Mouse (Mus musculus) right cerebral cortex, postnatal 4 days (tissue): Measurements from ENCODE around the gene Afap1l2.

Source experiments
- DNase-seq: peaks from one replicate; pipeline ENCODE4 v3.0.0-alpha.2; 2022

The Afap1l2 gene

DNA sequence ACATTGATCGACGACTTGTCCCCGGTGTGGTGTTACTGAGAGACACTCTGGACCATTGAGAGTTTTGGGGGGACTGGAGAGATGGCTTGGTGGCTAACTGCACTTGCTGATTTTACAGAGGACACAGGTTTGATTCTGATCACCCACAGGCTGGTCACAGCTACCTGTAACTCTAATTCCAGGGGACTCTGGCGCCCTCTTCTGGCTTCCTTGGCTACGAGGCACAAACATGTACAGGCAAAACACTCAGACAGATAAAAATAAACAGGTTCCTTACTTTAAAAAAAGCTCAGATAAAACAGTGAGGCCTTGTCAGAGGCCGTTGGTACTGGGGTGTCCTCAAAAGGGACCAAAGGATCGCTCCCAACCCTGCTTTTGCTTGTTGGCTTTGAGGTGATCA is 72.3 kb downstream of the Afap1l2 start:
- DNase-seq, result no peak

DNA sequence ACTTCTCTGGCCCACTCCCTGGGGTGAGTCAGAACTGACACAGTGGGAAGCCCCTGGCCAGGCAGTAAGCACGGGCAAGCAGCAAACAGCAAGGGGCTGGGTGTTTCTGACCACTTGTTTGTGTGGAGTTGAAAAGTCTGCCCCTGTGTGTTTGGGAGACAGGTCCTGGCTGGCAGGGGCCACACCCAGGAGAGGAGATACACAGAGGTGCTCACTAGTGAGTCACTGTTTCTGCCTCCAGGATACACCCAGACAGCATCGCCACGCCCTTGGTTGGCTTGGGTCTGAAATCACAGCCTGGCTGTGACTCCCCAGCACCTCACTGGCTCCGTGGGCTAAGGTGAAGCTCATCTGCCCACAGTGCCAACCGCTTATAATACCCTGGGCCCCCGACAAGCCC is 72.9 kb downstream of the Afap1l2 start:
- DNase-seq, result no peak

DNA sequence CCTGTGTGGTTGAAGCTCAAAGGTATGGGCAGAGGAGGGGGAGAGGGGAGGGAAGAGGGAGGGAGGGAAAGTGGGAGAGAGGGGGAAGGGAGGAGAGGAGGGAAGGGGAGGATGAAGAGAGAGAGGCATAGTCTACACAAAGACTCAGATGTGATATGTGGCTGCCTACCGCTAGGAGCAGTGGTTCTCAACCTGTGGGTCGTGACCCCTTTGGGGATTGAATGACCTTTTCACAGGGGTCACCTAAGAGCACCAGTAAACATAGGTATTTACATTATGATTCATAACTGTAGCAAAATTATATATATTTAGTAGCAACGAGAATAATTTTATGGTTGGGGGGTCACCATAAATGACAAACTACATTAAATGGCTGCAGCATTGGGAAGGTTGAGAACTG is 74.2 kb downstream of the Afap1l2 start:
- no peak for DNase-seq

DNA sequence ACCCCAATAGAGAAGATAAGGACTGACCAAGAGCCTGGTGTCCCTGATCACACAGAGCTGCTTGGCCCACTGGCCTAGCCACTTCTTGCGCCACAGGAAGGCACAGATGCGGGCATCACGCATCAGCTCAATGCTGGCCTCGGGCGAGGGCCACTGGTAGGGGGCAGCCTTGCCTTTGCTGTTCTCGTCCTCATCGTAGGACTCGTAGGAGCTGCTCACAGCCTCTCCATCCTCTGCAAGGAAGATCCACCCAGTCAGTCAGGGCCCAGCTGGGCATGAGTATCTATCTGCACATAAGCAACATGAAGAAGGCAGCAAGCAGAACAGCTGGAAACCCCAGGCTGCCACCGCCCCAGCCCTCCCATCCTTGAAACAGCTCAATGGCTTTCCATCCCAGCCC is 78.0 kb downstream of the Afap1l2 start:
- no peak for DNase-seq

DNA sequence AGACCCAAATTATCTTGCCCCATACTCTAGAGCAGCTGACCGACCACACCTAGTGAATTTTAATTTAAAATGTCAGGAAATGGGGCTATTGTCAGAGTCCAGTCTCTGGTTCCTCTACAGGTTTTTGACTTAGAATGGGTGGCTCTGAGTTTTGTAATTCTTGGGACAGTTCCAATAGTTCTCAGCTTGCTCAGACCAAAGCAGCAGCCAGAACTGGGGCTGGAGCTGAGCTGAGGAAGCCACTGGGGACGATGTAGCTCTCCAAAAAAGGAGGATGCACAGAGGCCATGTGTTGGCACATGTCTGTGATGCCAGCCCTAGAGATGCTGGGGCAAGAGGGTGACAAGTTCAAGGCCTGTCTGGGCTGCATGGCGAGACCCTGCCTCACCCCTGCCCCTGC is 78.6 kb downstream of the Afap1l2 start:
- no peak for DNase-seq

DNA sequence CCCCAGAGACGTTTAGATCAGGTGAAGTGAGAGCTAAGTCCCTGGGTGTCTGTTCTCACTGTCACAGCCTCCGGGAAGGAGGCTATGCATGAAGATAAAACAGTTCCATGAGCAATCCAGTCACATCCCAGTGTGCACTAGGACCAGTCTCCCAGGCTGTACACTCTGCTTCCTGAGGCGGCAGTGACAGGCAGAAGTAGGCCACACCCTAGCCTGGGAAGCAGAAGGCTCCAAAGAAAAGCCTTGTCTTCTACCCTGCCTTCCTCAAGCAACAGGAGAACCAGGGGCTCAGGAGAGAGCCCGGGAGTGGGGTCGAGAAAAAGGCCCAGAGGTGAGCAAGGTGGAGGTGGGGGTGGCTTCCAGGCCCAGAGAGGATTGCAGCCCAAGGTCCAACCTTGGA is 86.3 kb downstream of the Afap1l2 start:
- DNase-seq, result no peak

DNA sequence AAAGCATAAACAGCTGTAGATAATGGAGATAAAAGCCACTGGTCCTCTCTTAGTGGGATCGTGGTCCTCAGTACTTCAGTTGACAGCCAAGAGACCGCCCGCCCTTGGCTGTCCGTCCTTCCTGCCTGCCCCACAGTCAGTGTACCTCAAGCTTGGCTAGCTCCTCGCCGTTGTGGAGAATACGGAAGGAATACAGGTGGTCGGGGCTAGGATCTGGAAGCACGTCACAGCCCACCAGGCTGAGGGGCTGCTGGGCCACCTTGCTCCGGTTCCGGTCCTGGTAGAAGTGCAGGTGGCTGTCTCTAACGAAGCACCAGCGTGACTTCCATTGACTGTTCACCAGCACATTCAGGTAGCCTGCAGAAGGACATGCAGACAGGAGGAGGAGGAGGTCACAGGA is 87.8 kb downstream of the Afap1l2 start:
- DNase-seq, result no peak

DNA sequence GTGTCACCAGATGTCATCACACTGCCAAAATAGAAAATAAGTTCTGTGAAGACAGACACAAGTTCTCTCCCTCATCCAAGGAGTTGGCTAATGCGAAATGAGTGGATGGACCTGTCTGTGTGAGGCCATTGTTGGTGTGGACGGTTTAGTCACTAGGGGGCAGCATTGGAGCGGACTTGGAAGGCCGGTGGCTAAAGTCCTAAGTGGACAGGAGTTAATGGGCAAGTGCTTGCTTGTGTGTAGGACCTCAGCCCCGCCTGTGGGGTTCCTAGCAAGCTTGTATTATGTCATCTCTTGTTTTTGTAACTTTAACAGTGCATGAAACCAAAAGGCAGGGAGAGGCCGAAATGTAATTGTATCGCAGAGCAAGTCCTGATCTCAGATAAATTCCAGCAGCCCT is 88.4 kb downstream of the Afap1l2 start:
- DNase-seq, result peak; percentile 84

DNA sequence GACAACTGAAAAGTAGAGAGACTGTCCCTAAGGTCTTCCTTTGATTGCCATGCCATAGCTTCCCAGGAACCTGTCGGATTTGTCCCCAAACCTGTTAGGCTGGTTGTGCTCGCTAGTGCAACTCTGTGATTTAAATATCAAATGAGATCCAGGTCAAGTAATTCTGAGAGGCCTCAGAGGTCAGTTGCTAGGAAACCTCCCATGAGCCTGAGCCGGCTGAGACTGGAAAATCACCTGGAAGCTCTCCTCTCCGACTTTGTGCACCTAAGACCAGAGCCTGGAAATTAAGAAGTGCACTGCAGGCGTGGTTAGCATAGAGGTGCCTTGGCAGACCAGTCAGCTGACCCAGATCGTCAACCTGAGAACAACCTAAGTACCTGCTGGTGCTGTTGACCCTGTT is 92.9 kb downstream of the Afap1l2 start:
- no peak for DNase-seq

DNA sequence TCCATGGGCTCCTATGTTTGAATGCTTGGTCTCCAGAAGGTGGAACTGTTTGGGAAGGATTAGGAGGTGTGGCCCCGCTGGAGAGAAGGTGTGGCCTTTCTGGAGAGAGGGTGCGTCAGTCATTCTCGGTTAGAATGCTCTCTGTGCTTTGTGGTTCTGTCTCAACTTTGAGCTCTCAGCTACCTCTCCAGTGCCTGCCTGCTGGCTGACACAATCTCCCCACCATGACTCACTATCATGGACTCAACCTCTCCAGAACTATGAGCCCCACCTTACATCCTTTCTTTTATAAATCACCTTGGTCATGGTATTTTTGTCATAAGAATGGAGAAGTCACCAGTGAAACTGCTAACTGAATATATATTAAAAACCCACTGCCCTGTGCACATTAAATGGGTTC is 93.4 kb downstream of the Afap1l2 start:
- DNase-seq, result no peak

DNA sequence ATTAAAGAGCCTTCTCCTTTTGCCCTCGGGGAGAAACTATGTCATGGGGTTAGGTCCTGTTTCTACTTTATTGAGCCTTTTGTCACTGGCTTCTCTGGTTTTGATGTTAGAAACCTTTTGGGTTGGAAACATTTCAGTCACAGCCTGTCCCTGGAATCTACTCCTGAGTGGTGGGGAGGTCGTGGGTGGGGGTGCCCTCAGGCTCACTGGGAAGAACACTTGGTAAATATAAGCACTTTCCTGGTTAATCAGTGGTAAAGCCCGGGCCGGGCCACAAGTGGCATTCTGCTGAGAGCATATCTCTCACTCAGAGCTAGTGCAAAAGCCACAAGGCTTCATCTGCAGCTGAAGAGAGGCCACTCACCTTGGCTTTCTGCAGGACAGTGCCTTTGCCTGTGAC is 94.3 kb downstream of the Afap1l2 start:
- no peak for DNase-seq

DNA sequence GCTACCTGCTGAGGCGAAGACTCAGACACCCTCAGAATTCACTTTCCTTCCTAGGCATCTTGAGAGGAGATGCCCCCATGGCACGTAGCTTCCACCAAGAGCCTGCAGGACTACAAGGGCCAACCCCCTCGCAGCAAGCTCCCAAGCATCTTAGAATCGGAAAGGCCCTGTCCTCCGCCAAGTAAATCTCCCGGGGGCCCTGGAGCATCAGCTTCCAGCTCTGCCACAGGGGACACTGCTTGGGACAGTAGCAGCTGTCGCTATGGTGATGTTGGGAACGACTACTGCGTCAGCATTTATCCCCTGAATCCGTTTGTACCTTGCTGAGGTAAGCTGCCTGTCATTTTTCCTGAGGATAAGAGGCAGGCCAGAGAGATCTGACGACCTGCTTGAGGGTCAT is 97.5 kb downstream of the Afap1l2 start:
- DNase-seq, result no peak

DNA sequence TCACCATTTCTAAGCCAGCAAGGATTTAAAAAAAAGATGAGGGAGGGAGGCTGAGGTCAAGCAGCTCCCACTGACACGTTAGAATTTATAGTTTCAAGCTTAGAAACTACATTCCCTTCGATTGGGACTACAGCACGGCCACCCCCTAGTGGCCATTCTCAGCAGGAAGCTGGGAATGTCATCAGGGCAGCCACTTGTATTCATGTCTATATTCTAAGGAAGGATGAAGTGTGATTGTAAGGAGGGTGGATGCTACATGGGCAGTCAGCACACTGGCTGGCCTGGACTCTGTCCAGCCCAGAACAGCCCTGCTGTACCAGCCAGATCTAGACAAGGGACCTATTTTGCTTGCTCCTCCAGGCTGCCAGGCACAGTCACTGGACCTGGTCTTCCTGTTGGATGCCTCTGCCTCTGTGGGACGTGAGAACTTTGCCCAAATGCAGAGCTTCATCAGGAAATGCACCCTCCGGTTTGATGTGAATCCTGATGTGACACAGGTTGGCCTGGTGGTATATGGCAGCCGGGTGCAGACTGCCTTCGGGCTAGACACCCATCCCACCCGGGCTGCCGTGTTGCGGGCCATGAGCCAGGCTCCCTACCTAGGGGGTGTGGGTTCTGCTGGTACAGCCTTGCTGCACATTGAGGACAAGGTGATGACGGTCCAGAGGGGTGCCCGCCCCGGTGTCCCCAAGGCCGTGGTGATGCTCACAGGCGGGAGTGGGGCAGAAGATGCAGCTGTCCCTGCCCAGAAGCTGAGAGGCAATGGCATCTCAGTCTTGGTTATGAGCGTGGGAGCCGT is 99.4 kb downstream of the Afap1l2 start:
- DNase-seq, result peak; percentile 62

DNA sequence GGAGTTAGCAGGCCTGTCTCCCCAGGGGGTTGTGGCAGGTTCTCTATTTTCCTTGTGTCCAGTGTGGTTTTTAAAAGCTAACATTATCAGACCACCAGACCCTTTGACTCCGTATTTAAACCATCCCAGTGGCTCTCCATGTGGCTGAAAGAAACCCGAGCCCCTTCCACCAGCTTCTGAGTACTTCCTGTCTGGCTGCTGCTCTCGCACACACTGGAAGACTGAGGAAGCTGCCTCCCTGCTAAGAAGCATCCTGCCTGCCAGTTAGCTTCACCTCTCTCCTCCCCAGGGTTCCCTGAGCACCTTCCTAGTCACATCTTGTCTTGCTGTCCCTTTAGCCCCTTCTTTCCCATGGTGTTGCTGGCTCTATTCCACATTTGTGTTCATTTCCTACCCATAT is 100.2 kb downstream of the Afap1l2 start:
- DNase-seq, result no peak

DNA sequence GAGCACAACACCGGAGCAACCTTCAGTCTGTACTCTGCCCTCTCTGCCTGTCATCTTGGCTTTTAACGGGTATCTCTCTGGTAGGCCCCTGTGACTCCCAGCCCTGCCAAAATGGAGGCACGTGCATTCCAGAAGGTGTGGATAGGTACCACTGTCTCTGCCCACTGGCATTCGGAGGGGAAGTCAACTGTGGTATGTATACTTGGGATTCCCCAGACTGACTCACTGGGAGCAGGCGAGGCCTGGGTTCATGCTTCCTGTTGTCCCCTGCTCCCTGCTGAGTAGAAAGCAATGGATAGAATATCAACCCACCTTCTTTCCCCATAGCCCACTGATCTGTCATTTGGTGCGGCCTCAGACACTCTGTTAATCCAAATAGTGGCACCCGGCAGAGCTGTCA is 102.6 kb downstream of the Afap1l2 start:
- no peak for DNase-seq

DNA sequence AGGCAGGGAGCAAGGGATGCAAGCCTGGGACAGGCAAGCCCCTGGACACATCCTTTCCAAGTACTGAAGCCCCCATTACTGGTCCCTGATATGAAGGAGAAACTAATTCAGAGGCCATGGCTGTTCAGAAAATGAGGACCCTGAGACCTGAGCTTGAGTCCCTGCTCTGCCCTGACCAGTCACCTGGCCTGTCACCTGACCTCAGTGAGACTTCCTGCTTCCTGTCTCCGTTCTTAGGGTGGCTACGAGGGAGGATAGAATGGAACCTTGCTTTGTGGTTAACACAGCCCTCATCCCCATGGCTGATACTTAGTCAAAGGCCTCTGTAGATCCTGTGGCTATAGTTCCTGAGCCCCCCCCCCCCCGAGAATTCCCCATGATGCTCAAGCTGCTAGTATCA is 103.9 kb downstream of the Afap1l2 start:
- no peak for DNase-seq

DNA sequence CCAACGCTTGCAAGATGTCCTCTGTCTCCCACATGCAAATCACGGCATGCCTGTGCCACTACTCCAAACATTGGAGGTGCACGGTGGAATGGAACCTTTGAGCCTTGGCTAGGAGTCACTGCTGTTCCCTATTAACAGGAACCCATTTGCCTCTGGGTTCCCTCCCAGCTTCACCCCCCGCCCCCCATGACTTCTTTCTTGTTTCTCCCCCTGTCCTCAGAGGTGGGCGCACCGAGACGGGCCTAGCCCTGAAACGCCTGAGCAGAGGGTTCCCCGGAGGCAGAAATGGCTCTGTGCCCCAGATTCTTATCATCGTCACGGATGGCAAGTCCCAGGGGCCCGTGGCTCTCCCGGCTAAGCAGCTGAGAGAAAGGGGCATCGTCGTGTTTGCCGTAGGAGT is 110.4 kb downstream of the Afap1l2 start:
- DNase-seq, result no peak

DNA sequence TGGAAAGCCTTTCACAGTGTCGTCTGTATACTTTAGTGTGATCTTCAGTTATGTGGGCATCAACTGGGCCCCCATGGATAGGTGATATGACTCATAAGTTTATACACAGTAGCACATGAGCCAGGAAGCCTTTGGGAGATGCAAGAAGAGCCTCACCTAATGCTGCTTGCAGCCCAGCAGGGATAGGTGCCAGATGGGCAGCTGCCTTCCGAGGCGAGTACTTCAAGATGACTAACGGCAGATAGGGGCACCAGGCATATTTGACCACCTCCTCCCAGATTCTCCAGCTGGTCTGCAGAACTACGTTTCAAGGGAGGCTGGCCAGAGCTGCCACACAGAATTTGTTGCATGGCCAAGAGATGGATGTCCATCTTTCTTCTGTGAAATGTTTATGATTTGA is 114.7 kb downstream of the Afap1l2 start:
- no peak for DNase-seq

DNA sequence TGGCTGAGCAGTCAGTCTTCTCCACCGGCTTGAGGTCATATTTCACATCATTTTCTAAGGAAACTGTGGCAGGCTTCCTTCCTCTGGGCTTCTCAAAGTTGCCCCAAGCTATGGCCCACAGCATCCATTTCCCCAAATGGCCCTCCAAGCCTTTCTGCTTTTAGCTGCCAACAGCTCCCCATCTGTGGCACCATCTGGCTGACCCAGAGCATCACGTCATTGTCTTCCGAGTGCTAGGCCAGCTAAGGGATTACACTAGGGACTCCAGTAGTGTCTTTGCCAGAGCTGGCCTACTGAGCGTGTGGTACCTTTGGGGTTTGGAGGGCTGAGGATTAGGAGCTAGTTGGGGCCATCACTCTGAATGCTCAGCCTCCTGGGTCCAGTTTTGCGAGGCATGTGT is 115.4 kb downstream of the Afap1l2 start:
- DNase-seq, result no peak

DNA sequence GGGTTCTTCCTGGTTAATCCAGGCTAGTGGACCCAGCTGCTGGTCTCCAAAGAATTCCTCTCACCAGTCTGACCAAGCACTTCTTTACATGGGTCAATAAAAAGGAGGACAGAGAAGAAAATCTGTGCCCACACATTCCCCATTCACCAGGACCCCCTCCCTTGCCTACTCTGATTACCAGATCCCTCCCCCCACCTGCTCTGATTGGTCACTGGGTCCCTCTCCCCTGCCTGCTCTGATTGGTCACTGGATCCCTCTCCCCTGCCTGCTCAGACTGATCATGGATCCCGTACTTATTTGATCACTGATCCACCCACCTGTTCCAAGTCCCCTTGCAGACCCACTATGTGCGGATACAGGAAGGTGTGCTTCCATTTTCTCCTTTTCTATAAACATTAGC is 116.6 kb downstream of the Afap1l2 start:
- DNase-seq, result no peak

DNA sequence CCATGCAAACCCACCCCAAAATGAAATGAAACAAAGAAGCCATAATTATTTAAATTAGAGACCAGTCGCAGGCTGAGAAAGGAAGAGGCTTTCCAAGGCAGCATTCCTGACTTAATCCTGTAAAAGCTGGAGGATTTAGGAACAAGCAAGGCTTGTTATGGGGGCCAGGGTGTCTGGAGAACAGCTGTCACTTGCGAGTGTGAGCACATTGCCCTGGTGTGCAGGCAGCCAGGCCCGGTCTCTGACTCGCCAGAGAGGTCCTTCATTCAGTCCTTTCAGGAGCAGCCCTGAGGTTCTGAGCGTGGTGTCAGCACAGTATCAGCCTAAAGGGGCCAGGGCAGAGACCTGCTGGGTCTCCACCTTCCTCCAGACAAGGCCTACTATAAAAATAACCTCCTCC is 119.4 kb downstream of the Afap1l2 start:
- no peak for DNase-seq

DNA sequence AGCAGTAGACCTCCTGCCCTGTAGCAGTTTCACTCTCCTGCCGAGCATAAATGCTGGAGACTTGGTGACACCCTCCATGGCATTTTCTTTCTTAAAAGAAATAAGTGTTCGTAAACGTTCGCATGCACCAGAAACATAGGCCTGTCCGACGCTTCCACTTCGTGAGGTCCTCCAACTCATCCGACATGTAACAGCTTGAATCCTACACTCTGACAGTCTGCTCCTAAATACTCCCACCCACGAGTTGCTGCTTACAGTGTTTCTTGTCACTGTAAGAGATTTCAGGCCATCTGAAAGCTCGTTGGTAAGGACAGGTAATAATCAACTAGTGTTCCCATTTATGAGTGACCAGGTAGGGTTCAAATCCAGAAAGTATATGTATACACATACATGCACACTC is 120.1 kb downstream of the Afap1l2 start:
- DNase-seq, result no peak

DNA sequence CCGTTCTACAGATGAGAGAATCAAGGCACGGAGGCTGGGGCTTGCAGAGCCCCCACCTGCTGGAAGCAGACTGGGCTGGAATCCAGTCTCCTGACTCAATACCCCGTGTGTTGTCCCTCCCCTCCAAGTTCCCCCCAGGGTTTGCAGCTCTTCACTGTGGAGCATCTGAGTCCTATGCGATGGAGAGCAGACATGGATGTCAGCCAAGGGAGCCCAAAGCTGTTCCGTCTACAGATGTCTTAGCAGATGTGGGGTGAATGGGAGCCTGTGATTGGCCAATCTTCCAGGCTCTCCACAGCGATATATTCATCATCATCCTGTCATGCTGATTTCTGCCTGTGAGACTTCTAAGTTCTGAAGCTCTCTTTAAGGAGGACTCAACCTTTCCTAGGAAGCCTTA is 130.7 kb downstream of the Afap1l2 start:
- no peak for DNase-seq

DNA sequence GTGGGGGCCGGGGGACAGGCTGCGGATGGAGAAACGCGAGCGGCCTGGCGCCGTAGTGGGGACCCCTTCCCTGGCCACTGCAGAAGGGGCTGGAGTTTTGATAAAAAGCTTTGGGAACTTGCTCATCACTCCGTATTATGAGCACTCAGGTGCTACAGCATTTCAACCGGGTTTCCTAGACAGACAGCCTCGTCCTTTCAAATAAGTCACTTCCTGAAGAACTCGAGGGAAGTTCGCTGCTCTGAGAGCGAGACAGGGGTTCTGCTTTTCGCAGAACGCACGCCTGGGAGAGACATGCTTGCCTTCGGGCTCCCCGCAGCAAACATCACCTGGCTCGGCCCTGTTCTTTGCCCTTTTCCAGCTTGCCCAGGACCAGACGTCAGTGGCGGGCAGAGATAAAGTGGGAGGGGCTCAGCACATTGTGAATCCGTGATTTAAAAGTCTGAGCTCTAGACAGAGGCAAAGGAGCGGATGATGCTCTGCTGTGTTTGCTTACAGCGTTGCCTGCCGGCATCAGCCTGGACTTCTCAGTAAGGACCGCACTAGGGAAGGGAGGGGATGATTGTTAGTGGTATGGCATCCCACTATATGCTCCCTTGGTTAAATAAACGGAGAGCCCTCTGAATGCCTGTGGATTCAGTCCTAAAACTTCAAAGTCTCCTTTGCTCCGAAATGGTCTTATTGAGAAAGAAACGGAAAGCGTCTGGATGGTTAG is 133.3 kb downstream of the Afap1l2 start:
- no peak for DNase-seq
